ENCODE assay signal across 10 mouse cellular contexts in genomic region chr16:97171500-97171899, GRCm38 (mm10). TPM values are rescaled to one million over a fixed set of nuclear protein-coding genes. Genes with fewer than 3 reads are reported as not detected.
A peak's percentile ranks its signal among the peaks of the same experiment; 100 is the strongest.
DNase-seq lines count a peak whose midpoint lies in the region; ATAC-seq and TF ChIP-seq lines count a peak whose summit lies in the region.
"Had no signal": no experiment of that assay in that cellular context is flagged by ENCODE, and none has a peak within 500 bp of the region (broad histone marks: within the 10 kb centered on the region; RNA-seq: fewer than 3 reads in every experiment).

No protein-coding gene starts in this region.

- H3K27me3 ChIP-seq in forebrain, postnatal 0 days (ENCODE audit: insufficient read depth, low read length), result no peaks in the 10 kb centered on the region
- H3K27me3 ChIP-seq in neural tube, embryonic 12.5 days (replicated peaks), result peaks cover 42% of the 10 kb centered on the region
- H3K27me3 ChIP-seq in stomach, postnatal 0 days (ENCODE audit: control insufficient read depth, insufficient read depth, low read length), result peaks cover 14% of the 10 kb centered on the region; the same call in 1 of the 2 replicates

- H3K36me3 ChIP-seq in forebrain, postnatal 0 days (ENCODE audit: insufficient read depth), result no peaks in the 10 kb centered on the region
- no peaks in the 10 kb centered on the region for H3K36me3 ChIP-seq in neural tube, embryonic 12.5 days
- no peaks in the 10 kb centered on the region for H3K36me3 ChIP-seq in stomach, postnatal 0 days (ENCODE audit: control insufficient read depth, insufficient read depth, low read length)

- intact Hi-C loops in heart, postnatal 14 days (cut with DNase I), result no loop called here

- no peak for TF ChIP-seq CTCF in cortical plate, adult 2 months (IDR thresholded peaks at IDR 0.05; ENCODE audit: extremely low read depth, insufficient read depth, low read length)
- peak; percentile 39 for TF ChIP-seq CTCF in forebrain, postnatal 0 days (IDR thresholded peaks at IDR 0.05; ENCODE audit: low read depth)
- no peak for TF ChIP-seq CTCF in stomach, postnatal 0 days (IDR thresholded peaks at IDR 0.05; ENCODE audit: low read depth)

- peak; percentile 57 for DNase-seq in forebrain, postnatal 0 days
- peak; percentile 41 to 61 for DNase-seq in layer of hippocampus, postnatal 14 days (ENCODE audit: low spot score in 2 of 2)
- no peak for DNase-seq in spleen, adult 12 weeks (ENCODE audit: low spot score)
- DNase-seq in stomach, postnatal 0 days (ENCODE audit: low spot score), result no peak
- no peak for DNase-seq in heart, postnatal 14 days
- DNase-seq: kidney, adult 8-10 months; lung, adult 18-20 months had no signal

- peak; percentile 67 for ATAC-seq in forebrain, postnatal 0 days
- peak; percentile 46; the same call in 1 of the 2 replicates for ATAC-seq in neural tube, embryonic 12.5 days (ENCODE audit: low FRiP score, low read depth)
- ATAC-seq in CD4-positive, CD25-positive, alpha-beta regulatory T cell, adult 4 months, result no peak
- ATAC-seq in stomach, postnatal 0 days (ENCODE audit: low FRiP score, low TSS enrichment), result no peak

- peaks cover 3% of the 10 kb centered on the region; the same call in 1 of the 2 replicates for H3K4me1 ChIP-seq in cortical plate, adult 2 months (ENCODE audit: control insufficient read depth, insufficient read depth, low read length)
- 0 out of 2 replicates have a peak, but pooled peaks cover 5% of the 10 kb centered on the region for H3K4me1 ChIP-seq in forebrain, postnatal 0 days (ENCODE audit: insufficient read depth)
- no peaks in the 10 kb centered on the region for H3K4me1 ChIP-seq in neural tube, embryonic 12.5 days
- no peaks in the 10 kb centered on the region for H3K4me1 ChIP-seq in stomach, postnatal 0 days (replicated peaks; ENCODE audit: control insufficient read depth, insufficient read depth)

- H3K9ac ChIP-seq in forebrain, postnatal 0 days, result 0 out of 2 replicates have a peak overlapping the region, but pooled peaks have one; percentile 90
- no peak overlapping the region for H3K9ac ChIP-seq in neural tube, embryonic 12.5 days
- H3K9ac ChIP-seq in stomach, postnatal 0 days (ENCODE audit: low read length), result no peak overlapping the region

- H3K4me2 ChIP-seq in forebrain, postnatal 0 days (ENCODE audit: low read depth), result peak overlapping the region; percentile 80
- H3K4me2 ChIP-seq in neural tube, embryonic 12.5 days (replicated peaks), result no peak overlapping the region
- no peak overlapping the region for H3K4me2 ChIP-seq in stomach, postnatal 0 days (replicated peaks; ENCODE audit: low read depth)

- H3K4me3 ChIP-seq in cortical plate, adult 2 months (ENCODE audit: insufficient read depth, low read length), result no peak overlapping the region
- no peak overlapping the region for H3K4me3 ChIP-seq in forebrain, postnatal 0 days (ENCODE audit: low read depth, low read length)
- no peak overlapping the region for H3K4me3 ChIP-seq in neural tube, embryonic 12.5 days
- H3K4me3 ChIP-seq in stomach, postnatal 0 days (ENCODE audit: low read depth, low read length), result no peak overlapping the region

- no peaks in the 10 kb centered on the region for H3K9me3 ChIP-seq in forebrain, postnatal 0 days (ENCODE audit: low read length)
- no peaks in the 10 kb centered on the region for H3K9me3 ChIP-seq in neural tube, embryonic 12.5 days
- no peaks in the 10 kb centered on the region for H3K9me3 ChIP-seq in stomach, postnatal 0 days (ENCODE audit: control insufficient read depth, low read length)

- TF ChIP-seq POLR2A in cortical plate, adult 2 months (IDR thresholded peaks at IDR 0.05; ENCODE audit: extremely low read depth, insufficient read depth, low read length), result peak; percentile 51; the same call in 1 of the 2 replicates

- WGBS in forebrain, postnatal 0 days, result 46% methylated on average over 8 of the region's 8 CpGs
- WGBS in neural tube, embryonic 12.5 days, result 53% methylated on average over 8 of the region's 8 CpGs
- 63% methylated on average over 8 of the region's 8 CpGs for WGBS in stomach, postnatal 0 days

- no peak for TF ChIP-seq EP300 in stomach, postnatal 0 days (optimal IDR thresholded peaks at IDR 0.05)

- peak overlapping the region; percentile 49; the same call in 1 of the 2 replicates for H3K27ac ChIP-seq in cortical plate, adult 2 months (ENCODE audit: insufficient read depth, low read length)
- peak overlapping the region; percentile 92 for H3K27ac ChIP-seq in forebrain, postnatal 0 days (ENCODE audit: low read depth, low read length)
- H3K27ac ChIP-seq in neural tube, embryonic 12.5 days, result no peak overlapping the region
- no peak overlapping the region for H3K27ac ChIP-seq in stomach, postnatal 0 days (replicated peaks)

RNA-seq across cellular contexts. Expression of gene Dscam, which starts 0.9 kb away (rescaled TPM):
- polyA plus RNA-seq in cortical plate, adult 2 months (2012; rRNA removed), result 20.4 and 21.8 TPM in 2 replicates
- total RNA-seq in forebrain, postnatal 0 days (2014; rRNA removed), result 19.1 and 29.1 TPM in 2 replicates
- 4.6 and 7.9 TPM in 2 replicates for polyA plus RNA-seq in forebrain, postnatal 0 days (2015; fragmentation: Nextera tagmentation; extraction: Ambion mirVana)
- total RNA-seq in layer of hippocampus, postnatal 14 days (2021), result 10 to 100 TPM; 45.6 to 50.1 TPM
- polyA plus RNA-seq in neural tube, embryonic 12.5 days (2016; fragmentation: Nextera tagmentation; extraction: Ambion mirVana), result 2.1 and 3.1 TPM in 2 replicates
- polyA plus RNA-seq in CD4-positive, CD25-positive, alpha-beta regulatory T cell, adult 4 months (2017; shearing (Covaris generic)), result 1 to 10 TPM; 1.9 to 2.8 TPM
- 0.08 and 0.13 TPM in 2 replicates for polyA plus RNA-seq in stomach, postnatal 0 days (2015; fragmentation: Nextera tagmentation; extraction: Ambion mirVana)
- under 1 TPM in 1 of 2 experiments, not detected in 1; 0.05 TPM for total RNA-seq in heart, postnatal 14 days (2021)

Comparison
In these comparisons a context has a peak if more than half of its experiments do, and no peak if none do; other contexts are left out.
1. H3K27ac ChIP-seq: peak in cortical plate, adult 2 months (single experiment) and forebrain, postnatal 0 days (single experiment); none in neural tube, embryonic 12.5 days (single experiment) and stomach, postnatal 0 days (single experiment).
2. ATAC-seq: peak in forebrain, postnatal 0 days (single experiment) and neural tube, embryonic 12.5 days (single experiment); none in CD4-positive, CD25-positive, alpha-beta regulatory T cell, adult 4 months (single experiment) and stomach, postnatal 0 days (single experiment).
3. DNase-seq: peak in forebrain, postnatal 0 days (single experiment) and layer of hippocampus, postnatal 14 days (2 of 2); none in spleen, adult 12 weeks (single experiment), stomach, postnatal 0 days (single experiment) and heart, postnatal 14 days (0 of 2).